Mouse (Mus musculus) ovary, postnatal 14 days (tissue): Measurements from ENCODE around the gene Asb17.
"Not testable (repeated sequence)": the region's sequence is repeated elsewhere in the genome, so short reads cannot be mapped to it uniquely, and the experiment has no call there.

Source experiments
- DNase-seq: peaks from one replicate; pipeline ENCODE4 v3.0.0; 2022; ENCODE audit warnings: low spot score

Asb17 gene

DNA sequence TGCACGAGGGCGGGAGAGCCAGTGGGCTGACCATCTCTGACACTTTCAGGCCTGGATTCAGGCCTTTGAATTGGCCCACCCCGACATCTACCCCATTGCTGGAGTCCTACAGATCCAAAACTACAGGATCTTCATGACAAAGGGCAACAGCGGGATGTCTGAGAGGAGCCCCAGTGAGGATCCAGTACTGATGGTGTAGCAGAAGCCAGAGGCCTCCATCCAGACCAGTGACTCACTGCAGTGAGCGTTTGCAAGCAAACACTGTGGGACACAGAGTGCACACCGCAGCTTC, 11.4 kb upstream of the Asb17 start:
- no peak for DNase-seq

- no peak for DNase-seq
Observed at GRCm38 (mm10) chr3:153834071-153834470, 9.9 kb upstream of the Asb17 start.

GRCm38 (mm10) chr3:153835455-153836086, 8.4 kb upstream of the Asb17 start:
- peak; percentile 69 for DNase-seq

GRCm38 (mm10) chr3:153836316-153836715, 7.7 kb upstream of the Asb17 start:
- no peak for DNase-seq

GRCm38 (mm10) chr3:153837593-153837992, 6.4 kb upstream of the Asb17 start:
- DNase-seq = no peak

- DNase-seq = no peak
Observed at GRCm38 (mm10) chr3:153844757-153845156, 748 bp downstream of the Asb17 start.

DNA sequence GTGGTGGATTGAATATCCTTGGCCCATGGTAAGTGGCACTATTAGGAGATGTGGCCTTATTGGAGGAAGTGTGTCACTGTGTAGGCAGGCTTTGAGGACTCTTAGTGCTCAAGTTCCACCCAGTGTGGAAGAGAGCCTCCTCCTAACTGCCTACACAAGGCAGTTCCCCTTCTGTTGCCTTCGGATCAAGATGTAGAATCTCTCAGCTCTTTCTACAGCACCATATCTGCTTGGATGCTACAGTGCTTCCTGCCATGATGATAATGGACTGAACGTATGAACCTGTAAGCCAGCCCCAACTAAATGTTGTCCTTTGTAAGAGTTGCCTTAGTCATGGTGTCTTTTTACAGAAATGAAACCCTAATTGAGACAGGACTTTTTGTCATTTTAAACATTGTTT, 1.5 kb downstream of the Asb17 start:
- DNase-seq = no peak

DNA sequence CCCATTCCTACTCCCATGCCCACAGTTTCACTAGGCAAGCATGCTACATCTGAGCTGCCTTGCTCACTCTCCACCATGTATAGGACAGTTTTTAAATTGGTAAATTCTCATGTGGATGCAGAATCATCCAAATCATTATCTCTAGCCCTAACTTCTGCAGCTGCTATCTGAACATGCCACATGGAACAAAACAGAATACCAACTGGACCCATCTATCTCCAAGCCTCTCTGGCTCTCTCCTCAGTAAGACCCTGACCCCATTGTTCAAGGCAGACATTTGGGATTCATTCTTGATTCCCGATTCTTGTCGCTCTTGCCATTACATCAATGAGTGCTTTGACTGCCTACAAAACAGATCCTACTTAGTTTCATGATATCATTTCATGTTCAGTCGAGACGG, 2.1 kb downstream of the Asb17 start:
- no peak for DNase-seq

DNA sequence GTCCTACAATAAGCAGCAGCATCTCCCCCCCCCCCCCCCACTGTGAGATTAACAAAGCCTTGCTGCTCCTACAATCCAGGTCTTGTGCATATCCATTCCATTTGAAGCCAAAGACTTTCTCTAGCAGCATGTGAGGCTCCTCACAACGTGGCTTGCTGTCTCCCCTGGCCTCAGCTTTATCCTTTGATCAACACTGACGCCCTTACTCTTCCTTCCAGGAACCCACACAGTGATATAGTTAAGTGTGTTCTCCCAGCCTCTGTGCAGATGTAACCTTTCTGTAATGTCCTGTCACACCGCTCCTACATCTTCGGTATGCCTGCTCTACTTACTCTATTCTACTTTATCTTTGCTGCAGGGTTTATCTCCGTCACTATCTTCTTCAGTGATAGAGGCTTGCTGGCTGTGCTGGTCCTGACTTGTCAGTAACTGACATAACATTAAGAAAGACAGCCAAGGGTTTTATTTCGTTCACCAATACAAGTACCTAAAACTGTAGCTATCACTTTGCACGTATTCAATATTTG, 3.3 kb downstream of the Asb17 start:
- no peak for DNase-seq

DNA sequence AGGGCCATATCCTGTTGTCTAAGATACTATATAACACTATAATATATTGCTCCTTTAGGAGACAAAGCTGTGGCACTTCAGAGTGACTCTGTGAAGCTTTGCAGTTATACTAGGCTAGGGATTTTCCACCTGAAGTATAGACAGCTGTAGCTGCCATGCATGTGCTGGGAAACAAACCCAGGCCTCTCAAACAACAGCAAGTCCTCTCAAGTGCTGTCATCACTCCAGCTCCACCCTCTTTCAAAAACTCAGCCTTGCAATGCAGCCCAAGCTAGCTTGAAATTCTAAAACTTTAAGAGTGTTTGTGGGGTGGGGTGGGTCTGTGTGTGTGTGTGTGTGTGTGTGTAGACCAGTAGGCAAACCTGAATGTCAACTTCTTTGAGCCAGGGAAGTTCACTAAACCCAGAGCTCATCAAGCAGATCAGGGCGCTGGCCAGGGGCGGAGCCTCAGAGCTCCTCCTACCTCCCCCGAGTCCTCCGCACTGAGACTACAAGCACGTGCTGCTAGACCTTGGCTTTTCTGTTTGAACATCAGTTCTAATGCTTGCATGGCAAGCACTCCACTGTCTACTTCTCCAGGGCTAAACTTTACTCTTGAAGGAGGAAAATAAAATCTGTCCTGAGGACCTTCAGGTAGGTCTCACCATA, 5.5 kb downstream of the Asb17 start:
- no peak for DNase-seq

GRCm38 (mm10) chr3:153850759-153851158, 6.8 kb downstream of the Asb17 start:
- no peak for DNase-seq

DNA sequence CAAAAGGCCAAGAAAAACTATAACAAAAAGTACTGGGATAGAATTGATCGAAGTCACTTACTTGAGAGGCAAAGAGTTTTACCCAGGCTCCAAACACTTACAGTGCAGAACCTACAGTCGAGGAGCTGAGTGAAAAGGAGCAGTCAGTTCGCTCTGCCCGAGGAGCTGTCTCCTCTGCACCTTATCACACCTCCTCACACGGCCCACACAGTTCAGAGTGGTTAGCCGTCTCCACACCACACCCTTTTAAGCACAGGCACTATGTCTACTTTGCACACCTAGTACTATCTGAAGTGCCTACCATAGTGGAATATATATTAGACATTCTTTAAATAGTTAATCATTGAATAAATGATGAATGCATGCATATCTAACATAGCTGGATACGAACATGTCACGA, 8.3 kb downstream of the Asb17 start:
- DNase-seq = no peak

- no peak for DNase-seq
Observed at GRCm38 (mm10) chr3:153858350-153859001, 14.5 kb downstream of the Asb17 start.

GRCm38 (mm10) chr3:153860392-153860791, 16.4 kb downstream of the Asb17 start:
- DNase-seq = not testable (repeated sequence)

GRCm38 (mm10) chr3:153863816-153864215, 19.8 kb downstream of the Asb17 start:
- DNase-seq = no peak

DNA sequence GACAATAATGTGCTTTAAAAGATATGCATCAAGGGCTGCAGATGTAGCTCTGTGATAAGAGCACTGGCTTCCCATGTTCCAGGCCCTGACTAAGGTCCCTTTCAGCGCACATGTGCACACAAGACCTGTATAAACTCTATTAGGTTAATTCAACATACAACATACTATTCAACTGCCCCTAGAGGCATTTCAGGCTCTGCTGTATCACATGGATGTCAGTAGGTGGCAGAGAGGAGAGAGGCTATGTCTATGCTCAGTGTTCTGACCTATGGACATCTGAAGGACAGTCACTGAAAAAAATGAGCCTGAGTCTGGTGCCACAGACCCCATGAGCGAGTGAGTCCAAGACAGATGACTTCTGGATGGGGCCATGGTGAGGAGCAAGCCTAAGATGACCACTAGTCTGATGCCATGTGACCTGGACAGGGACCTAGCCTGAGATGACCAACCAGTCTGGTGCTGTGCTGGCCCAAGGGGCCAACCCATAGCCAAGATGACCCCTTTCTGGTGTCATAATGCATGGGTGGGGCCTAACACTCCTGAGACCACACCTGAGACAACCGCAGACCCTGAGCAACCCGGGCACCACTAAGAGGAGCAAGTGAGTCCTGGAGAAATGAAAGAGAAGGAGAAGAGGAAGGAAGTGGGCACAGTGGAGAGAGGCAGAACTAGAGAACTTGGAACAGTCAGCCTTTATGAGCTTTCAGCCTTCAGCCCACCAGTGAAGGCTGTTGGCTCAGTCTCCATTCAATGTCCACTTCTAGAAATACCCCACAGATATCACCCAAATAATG, 20.8 kb downstream of the Asb17 start:
- DNase-seq = no peak

- no peak for DNase-seq
Observed at GRCm38 (mm10) chr3:153867149-153868136, 23.4 kb downstream of the Asb17 start.

- no peak for DNase-seq
Observed at GRCm38 (mm10) chr3:153871396-153871795, 27.4 kb downstream of the Asb17 start.

GRCm38 (mm10) chr3:153886296-153886695, 42.3 kb downstream of the Asb17 start:
- no peak for DNase-seq

DNA sequence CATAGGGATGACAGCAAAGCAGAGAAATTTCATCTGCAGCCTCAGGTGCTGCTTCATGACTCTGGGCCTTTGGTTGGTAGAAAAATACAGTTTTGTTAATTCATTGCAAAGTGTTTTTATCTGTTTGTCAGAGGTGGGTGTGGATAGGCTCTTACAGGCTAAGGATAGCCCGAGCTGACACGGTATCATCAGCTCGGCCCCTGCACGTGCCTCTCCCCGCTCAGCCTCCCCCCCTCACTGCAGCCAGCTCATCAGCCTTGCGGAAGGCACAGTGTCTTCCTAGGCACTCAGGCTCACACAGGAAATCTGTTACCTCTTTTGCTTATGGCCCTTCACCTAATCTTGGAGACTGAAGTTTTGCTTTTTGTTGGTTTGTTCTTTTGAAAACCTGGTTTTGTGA, 44.1 kb downstream of the Asb17 start:
- DNase-seq = no peak

GRCm38 (mm10) chr3:153889188-153889781, 45.3 kb downstream of the Asb17 start:
- DNase-seq = no peak
